Mouse (Mus musculus) left cerebral cortex, postnatal 25 days (tissue): ENCODE results near the gene Sumo1. TPM values are rescaled to one million over a fixed set of nuclear protein-coding genes. Genes with fewer than 3 reads are reported as not detected.

ENCODE experiments used
- DNase-seq, 2 experiments: peaks; one replicate each; pipeline ENCODE4 v3.0.0; 2022; ENCODE audit warnings: low spot score in 2 of 2, mixed read lengths in 1 of 2
- intact Hi-C: fragments of 180-260 bp; cut with DNase I; formaldehyde crosslinking; loops from one replicate; pipeline ENCODE4 v1.15.1; 2025
- total RNA-seq, 2 experiments: library from RNA; stranded (reverse); gene quantifications; 2 replicates each; pipeline ENCODE4 v1.2.3; 2021

Gene Sumo1
- total RNA-seq, 2 experiments from 2014 or later, result 122 to 129 TPM

DNA sequence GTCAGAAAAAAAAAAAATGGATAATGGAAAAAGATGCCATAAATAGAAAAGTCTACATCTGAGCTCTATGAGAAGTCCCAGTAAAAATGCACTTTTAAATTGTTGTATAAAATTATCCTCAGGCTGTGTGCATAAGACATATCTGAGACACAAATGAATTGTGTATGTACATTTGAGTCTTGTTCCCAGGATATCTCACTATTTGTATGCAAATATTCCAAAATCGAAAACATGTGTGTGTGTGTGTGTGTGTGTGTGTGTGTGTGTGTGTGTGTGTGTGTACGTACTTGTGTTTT is 67.3 kb downstream of the Sumo1 start:
- intact Hi-C loops, result no loop called here
- no peak for DNase-seq

DNA sequence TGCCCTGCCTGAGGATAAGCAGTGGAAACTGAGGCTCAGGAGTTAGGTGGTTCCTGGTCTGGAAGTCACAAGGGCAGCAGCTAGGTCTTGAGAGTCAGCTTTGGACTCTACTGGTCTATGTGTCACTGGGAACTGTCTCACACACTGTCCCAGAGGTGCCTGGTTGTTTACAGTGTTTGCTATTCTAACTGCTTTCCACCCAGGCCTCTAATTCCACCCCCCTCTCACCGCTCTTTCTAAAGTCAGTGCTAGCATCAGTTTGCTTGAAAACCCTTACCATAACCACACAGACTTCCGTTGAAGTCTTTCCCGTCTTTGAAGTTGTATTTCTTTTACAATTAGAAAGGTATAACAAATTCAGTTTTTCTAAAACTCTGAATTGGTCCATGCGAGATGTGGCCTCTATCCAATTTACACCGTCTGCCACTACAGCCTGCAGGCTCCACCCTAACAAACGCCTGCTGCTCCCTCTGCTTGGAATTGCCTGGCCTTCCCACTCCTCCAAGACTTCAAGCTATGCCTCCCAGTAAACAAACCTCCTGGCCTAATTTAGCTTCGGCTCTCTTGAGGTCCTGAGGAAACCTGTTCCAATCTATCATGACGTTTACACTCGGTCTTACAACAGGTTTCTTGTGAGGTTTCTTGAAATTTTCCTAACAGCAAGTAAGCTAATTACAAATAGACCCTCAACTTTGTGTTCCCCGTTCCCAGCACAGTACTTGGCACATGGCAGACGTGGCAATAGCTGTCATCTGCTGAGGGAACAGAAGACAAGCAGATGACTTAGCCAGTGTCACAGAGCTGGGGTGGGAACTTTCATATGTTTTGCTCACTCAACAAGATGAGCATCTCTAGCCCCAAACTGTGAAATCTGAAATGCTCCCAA is 67.9 kb downstream of the Sumo1 start:
- intact Hi-C loops, result no loop called here
- peak; percentile 18 to 50 for DNase-seq

DNA sequence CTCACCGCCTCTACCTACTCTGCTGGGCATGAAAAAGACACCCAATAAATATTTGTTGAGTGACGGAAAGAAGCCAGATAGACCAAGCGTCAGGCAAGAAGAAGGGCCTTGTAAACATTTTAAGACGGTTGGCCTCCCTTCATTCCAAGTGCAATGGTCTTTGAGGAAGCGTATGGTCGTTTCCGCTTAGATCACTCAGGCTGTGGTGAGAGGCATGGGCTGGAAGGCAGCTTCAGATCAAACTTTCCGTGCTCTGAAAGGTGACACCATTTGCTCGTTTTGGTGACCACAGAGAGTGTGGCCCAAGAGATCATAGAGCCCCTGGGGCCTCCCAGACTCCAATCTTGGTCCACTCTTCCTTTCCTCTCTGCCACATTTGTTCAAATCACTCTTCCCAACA is 75.0 kb downstream of the Sumo1 start:
- intact Hi-C loops, result no loop called here
- no peak for DNase-seq

DNA sequence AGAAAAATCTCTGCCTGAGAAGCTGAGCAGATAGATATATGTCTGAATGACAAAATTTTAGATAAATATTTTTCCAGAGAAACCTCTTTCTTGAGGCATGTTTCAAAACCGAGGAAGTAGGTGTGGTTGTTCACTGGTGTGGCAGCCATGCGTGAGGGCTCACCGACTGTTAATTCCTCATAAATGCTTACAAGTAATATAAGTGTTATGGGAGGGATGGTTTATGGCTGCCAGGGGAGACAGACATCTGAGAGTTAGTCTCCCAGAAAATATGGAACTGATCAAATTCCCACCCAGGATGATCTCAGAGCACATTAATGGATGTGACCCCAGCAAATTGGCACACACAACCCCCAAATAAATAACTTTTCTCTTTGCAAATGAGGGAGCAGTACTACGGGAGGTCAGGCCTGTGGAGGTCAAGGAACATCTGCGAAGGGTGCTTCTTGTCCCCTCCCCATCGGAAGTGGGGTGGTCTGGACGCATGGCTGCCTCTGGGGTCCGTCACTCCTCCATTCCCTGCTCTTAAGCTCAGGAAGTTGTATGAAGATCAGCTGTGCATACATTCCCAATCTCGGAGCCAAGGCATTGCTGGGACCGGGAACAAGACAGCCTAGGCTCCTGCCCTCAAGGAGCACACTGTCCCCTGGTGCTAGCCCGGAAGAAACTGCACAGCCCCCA is 75.9 kb downstream of the Sumo1 start:
- DNase-seq, result no peak
- intact Hi-C loops, result no loop called here

DNA sequence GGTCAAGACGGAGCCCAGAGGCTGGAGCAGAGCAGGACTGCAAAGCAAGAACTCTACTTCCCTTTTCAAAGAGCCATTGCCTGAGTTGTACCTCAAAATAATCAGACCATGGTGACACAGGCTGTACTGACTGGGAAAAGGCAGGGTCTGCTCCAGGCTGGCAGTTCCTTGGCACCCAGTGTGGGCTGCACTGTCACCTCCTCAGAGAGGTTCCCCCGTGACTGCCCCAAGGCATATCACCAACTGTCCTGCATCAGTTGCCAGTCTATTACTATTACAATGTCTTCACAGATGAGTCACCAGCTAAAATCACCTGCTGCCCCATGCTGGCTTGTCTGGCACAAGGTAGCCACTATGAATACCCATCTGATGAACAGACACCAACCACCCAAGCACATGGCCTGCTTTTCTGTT is 77.0 kb downstream of the Sumo1 start:
- intact Hi-C loops, result no loop called here
- DNase-seq, result no peak

DNA sequence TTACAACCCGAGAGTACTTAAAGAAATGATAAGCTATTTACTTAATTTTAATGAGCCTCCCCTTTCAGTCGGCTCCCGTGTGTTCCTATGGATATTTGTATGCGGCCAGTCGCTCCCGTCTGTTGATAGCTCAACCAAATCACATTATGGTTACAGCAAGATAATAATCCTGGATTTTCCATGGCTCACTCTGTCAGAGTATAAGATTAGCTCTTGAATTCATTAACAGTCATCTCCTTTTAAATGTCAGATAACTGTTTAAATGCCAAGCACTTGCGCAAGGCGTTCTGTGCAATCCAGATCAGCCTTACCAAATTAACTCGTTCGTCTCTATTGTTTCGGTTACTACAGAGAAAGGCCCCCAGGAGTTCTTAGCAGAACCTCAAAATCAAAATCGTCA is 77.8 kb downstream of the Sumo1 start:
- no peak for DNase-seq
- intact Hi-C loops, result no loop called here

DNA sequence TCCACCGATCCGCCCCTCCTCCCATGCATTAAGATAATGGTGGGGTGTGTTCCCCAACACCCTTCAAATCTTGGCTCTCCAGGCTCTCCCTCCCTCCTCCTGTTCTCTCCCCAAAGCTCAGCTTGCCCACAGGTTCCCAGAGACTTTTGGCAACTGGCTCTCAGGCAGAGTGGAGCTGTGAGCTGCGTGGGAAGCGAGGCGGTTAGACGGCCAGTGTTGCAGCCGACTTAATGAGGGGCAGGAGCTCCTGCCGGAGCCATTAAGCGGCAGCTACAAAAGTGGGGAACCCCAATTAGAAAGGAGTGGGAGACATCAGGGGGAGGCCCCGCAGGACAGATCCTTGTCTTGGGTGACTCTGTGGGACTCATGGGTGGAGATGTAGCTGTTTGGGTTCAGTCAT is 78.3 kb downstream of the Sumo1 start:
- DNase-seq, result peak; percentile 19 to 76
- intact Hi-C loops, result no loop called here

DNA sequence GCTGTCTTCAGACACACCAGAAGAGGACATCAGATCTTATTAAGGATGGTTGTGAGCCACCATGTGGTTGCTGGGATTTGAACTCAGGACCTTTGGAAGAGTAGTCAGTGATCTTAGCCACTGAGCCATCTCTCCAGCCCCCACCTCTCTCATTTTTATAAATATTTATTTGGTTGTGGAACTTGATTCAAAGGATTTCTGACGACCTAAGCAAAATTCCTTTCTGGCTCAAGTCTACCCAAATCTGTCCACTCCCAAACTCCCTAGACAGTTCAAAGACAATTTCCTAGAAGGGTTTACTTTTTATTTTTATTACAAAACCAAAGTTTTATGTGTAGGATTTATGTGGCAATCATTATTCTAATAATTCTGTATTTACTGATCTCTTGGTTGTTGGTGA is 81.4 kb downstream of the Sumo1 start:
- intact Hi-C loops, result no loop called here

DNA sequence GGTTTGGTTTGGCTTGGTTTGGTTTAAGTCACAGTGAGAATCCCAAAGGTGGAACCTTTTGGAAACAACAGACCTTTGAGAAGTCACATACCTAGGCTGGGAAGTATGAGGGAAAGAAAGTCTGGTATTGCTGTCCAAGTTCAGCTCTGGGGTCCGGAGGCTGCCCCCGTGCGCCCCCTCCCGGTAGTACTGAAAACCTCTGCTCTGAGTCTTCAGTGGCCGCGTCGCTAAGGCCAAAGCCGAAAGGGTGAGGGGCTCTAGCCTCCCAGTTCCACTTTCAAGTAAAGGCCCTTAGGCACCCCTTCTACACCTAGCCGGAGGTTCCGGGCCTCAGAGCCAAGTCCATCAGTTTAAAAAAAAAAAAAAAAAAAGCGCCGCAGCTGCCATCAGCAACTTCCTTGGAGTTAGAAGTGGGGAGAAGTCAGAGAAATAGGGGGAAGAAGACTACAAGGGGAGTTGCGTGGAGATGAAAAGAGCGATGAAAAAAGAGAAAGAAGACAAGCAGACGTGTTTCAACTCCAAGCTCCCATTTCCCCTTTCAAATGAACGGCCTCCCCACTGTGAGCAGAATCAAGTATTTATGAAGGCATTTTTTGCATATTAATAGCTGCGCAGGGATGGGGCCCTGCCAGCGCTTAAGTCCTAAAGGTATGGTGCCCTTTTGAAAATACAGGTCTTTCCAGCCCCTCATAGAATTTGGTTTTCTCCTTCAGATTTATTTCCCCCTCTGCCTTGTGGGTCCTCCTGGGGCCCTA is 85.8 kb downstream of the Sumo1 start:
- intact Hi-C loops, result loop anchor here (1.0 to 5.0 kb wide), 2 partner anchors 100 to 268 kb away; no protein-coding TSS in a partner anchor
- peak; percentile 50 to 52 for DNase-seq

More for the DNA sequence above, 81.4 kb downstream of the Sumo1 start:
- DNase-seq, result no peak

DNA sequence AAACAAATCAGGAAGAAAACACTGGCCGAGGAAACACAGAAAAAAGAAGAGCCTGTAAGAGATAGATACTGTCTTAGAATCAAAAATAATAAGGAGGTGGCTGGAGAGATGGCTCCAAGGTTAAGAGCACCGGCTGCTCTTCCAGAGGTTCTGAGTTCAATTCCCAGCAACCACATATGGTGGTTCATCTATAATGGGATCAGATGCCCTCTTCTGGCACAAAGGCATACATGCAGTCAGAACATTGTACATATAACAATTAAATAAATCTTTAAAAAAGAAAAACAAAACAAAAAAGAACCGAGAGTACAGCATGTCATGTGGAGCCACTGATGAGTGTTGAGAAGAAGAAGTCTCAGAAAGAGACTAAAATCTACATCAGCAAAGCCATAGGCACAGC is 89.8 kb downstream of the Sumo1 start:
- intact Hi-C loops, result loop anchor here (5.0 kb wide), 1 partner anchor 264 kb away; no protein-coding TSS in a partner anchor
- no peak for DNase-seq

DNA sequence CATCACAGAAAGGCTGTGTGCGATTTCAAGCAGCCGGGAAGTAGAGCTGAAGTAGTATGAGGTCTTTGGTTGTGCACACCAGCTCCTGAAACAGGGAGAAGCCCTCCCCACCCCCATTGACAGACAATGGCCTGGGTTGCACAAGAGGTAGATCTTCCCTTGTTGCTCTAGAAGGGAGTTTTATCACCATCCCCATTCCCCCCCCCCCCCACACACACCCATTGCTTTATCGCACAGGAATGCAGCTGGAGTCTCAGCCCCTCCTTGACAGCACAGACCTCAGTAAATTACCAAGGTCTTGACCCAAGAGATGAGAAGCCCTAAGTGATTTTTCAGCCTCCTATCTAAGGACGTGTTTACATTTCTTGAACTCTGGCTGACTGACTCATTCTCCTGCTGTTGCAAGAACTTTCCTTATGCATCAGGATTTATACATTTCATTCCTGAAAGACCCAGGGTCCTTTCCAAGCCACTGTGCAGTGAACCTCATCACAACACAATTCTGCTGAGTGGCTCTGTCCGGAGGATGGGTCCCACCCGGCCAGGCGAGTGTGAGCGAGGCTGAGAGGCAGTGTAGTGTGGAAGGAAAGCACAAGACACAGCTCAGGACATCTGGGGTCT is 90.4 kb downstream of the Sumo1 start:
- intact Hi-C loops, result loop anchor here (5.0 kb wide), 1 partner anchor 263 kb away; no protein-coding TSS in a partner anchor

DNA sequence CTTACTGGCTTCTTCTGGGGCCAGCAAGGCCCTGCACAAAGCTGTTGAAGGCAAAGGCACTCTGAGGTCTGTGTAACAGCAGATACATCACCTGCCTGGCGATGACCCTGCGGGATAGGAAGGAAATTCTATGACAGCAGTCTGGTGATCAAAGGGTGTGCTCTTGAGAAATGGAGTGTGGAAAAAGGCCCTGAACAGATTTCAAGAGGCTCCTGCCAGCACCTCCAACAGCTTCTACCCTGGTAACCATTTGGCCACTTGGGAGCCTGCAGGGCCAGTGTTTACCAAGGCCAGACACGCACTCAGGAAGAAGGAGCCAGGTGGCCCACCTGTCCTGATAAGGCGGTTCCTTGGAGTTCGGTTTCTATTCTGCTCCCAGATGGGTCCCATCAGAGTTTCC is 91.3 kb downstream of the Sumo1 start:
- no peak for DNase-seq
- intact Hi-C loops, result no loop called here

More for the DNA sequence above, 90.4 kb downstream of the Sumo1 start:
- DNase-seq, result no peak

DNA sequence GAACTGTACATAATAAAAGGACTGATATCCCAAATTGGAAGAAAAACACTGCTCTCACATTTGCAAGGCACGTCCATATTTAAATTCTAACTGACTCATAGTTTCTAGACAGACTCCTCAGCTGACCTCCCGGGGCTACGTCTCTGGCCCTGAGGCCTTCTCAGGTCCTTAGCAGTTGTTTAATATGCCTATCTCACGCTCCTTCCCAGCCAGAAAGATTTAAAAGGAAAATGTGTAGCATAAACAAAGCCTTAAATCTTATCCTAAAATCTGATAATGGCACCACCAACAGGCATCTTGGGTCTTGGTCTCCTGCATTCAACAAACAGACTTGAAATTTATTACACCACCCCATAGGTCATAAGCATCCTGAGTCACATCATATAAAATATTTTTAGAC is 91.9 kb downstream of the Sumo1 start:
- DNase-seq, result no peak
- intact Hi-C loops, result no loop called here

DNA sequence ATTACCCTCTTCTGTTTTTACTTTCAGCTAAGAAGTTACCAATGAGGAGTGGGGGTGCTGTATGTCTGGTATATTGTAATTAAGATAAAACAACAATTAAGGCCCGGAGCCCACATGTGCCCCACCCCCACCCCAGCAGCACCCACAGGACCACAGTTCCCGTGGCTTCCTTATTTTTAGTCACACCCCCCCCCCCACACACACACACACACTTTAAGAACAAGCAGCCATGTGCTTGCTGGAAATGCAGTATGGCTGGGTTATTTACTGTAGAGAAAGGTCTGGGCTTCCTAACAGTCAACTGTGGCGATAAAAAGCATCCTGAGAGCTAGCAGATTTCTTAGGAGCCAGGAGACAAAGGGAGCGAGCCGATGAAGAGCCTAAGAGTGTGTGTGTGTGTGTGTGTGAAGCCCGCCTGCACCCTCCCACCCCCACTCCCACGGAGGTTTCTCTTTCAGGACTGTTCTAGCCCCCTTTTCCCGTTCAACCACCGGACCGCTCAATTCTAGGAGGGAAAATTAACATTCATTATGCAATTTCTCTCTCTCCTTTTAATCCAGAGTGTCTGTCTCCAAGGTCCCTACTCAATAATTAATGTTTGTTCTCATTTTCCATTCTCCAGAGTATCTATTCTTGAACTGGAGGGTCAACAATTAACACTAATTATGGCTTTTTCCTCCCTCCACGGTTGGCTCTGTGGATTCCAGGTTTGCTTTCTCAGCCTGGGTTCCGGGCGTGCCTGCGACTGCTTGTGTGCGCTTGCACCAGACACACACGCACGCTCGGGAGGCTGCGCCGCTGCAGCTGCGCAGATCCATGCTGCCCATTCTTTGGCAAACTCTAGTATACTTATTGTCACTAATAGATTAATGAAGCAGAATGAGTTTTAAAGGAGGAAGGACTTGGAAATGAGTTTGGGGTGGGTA is 96.1 kb downstream of the Sumo1 start:
- intact Hi-C loops, result no loop called here
- DNase-seq, result peak; percentile 43 to 50

DNA sequence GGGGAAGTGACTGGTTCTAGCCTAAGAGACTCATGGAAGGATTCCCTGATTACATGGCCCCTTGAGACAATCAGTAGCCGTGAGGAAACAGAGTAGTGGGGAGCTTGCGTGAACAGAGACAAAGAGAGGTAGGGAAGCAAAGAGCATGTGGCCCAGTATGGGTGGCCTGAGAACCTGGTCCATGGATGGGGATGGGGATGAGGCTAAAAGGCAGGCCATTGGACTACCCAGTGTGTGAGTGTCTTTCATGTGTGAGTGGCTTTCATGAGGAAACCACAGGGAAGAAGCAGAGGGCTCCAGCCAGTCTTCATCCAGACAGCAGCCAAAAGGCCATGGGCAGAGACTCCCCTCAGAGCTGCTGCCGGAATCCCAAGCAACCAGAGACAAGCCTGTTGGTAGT is 96.8 kb downstream of the Sumo1 start:
- intact Hi-C loops, result no loop called here
- no peak for DNase-seq

DNA sequence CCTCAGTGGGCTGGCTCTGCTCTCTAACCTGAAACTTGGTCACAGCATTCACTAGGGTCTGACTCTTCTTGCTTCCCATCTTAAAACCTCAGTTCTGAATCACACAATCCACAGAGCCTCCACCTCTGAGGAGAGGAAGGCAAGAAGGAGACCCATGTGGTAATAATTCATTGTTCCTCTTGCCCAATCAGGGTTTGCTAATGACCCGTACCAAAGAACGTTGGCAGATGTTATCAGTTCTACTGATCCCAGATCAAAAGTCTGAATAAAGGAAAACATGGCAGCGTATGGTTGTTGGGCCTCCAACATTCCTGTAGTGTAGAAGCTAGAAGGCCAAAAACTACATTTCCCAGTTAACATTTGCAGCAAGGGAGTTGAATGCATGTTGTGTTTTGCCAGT is 99.1 kb downstream of the Sumo1 start:
- intact Hi-C loops, result no loop called here
- DNase-seq, result no peak

DNA sequence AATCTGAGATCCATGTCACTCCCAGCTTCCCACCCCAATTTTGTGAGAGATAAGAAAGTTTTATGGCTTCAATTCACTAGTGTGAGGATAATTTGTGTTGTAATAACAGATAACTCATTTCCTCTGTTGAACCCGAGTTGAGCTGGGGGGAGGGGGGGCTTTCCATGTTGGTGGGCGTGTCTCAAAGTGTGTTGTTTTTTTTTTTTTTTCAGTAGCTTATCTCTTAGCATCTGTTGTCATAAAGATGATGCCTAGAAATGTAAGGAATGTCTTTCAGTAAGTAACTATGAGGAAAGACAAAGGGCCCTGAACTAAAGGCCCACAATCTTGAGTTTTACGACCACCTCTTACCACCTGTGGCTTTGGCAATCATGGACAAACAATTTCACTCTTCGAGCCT is 99.9 kb downstream of the Sumo1 start:
- intact Hi-C loops, result no loop called here
- DNase-seq, result no peak

DNA sequence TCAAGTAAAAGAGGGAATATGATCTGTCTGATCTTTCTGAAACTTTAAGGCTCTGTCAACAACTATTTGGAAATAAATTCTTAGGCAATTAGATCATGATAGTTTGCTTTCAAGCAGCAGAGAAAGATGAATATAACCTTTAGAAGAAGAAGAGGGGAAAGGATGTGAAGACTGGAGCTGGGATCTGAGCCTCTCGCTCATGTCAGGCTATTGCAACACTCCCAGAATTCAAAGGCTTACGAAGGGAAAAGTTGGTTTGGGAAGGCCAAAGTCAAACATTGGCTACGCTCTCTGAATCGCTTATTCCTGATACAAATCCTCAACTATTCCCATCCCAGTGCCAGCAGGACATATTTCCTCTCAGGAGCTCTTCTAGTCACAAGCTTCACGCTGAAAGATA is 101.3 kb downstream of the Sumo1 start:
- intact Hi-C loops, result no loop called here

DNA sequence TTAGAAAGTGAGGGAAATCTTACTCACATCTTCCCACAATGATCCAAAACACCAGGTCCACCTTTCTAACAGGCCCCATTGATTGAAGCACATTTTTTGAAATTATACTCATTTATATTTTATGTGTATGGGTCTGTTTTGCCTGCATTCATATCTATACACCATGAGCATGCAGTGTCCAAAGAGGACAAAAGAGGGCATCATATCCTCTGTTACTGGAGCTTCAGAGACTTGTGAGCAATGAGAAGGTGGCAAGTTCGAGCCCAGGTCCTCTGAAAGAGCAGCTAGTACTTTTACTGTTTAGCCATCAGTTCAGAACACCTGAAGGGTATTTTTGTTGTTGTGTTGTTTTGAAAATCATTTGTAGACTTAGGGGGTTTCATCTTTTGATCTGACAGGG is 102.4 kb downstream of the Sumo1 start:
- DNase-seq, result no peak
- intact Hi-C loops, result no loop called here

More for the DNA sequence above, 101.3 kb downstream of the Sumo1 start:
- no peak for DNase-seq
